Mouse (Mus musculus) CD4-positive, CD25-positive, alpha-beta regulatory T cell, adult 9 weeks (primary cell): ENCODE results near the gene Trex2. TPM values are rescaled to one million over a fixed set of nuclear protein-coding genes. Genes with fewer than 3 reads are reported as not detected.

Experiments
- polyA plus RNA-seq: library from polyadenylated mRNA; unstranded; fragments of 100-300 nt; shearing (Covaris generic); gene quantifications from one replicate; pipeline ENCODE4 v1.2.1, GENCODE M21; 2017

Gene Trex2
- not detected for polyA plus RNA-seq

GRCm38 (mm10) chrX:73435252-73435651 lies at the start of gene Trex2:
Trex2 (minus strand) TSS chrX:73435344.

GRCm38 (mm10) chrX:73483484-73483810 lies 48.3 kb upstream of the Trex2 start, which contains the start of gene Bgn:
Bgn (plus strand) TSS chrX:73483602.

DNA sequence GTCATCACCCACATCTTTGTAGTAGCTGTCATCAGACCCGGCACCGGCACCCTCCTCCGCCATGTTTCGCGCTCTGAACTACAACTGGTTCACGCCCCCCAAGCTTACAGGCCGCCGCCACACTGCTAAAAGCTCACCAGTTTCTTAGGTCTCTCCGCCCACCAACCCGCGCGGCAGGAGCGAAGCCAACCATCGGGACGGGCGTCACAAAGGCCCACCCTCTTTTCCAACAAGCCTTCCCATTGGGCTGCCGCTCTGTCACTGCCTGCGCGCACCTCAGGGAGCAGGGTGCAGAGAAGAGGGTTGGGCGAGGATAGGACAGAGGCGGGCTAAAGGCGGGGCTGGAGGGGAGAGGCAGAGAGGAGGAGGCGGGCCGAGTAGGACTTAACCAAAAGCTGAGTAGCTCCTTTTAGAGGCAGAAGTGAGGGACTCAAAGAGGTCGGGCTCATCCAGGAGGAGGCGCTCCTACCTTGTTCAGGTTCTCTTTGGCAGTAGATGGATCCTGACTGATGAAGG lies 23.8 kb upstream of the Trex2 start, which contains the start of gene Haus7:
TSS of gene Haus7 (minus strand) at position 168 of the 516 bp plus-strand sequence.

DNA sequence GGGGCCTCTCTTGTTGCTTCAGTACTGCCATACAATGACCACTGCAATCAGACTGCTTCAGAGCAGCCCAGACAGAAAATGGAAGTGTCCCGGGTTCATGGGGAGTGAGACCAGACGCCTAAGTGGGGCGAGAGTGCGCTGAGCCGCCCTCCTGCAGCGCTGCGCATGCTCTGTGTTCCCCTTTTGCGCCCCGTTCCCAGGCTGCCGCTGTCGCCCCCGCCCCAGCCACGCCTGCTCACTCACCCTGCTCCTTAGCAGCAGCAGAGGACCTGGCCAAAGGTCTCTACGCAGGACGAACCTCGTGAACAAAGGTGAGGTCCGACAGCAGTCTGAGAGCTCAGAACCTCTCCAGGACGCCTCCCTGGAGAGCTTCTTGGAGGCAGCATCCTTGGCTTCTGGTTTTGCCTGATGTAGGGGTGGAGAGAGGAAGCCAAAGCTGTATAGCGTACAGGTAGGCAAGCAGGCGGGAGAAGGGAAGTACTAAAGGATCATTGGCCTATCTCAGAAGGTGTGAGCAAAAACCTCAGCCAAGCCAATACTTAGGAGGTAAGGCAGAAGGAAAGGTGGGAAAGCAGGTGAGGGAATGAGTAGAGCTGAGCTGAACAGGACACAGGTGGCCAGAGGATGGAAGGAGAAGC lies 24.1 kb downstream of the Trex2 start, which contains the start of gene Zfp92:
TSS of gene Zfp92 (plus strand) at position 217 of the 638 bp plus-strand sequence.

DNA sequence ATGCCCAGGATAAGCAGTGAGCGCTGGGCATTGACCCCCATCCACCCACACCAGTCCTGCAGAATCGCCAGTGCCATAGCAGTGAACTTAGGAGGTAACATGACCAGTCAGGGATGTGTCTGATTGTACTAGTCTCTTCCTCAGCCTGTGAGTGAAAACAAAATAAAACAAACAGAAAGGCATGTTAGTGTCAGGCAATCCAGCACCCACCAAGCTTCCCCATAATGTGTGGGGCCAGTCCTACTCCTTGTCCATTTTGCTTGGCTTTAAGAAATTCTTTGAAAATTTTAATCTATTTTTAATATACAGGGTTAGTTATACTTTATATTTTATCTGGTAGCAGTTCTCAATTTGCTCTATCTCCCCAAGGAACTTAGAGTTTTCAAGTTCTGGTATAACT lies 36.5 kb downstream of the Trex2 start, which contains the start of gene Gm18336:
TSS of gene Gm18336 (minus strand) at position 101 of the 400 bp plus-strand sequence.

Other genes with a start within 250 kb of the Trex2 start
- 13.7 TPM for gene Xlr3b, start 243.1 kb downstream of the Trex2 start, polyA plus RNA-seq
- gene Xlr4b, start 221.0 kb downstream of the Trex2 start, polyA plus RNA-seq = 160 TPM
- 2.7 TPM for gene F8a, start 207.1 kb downstream of the Trex2 start, polyA plus RNA-seq
- 113 TPM for gene Xlr4c, start 192.2 kb downstream of the Trex2 start, polyA plus RNA-seq
- gene Xlr3c, start 170.0 kb downstream of the Trex2 start, polyA plus RNA-seq = not detected
- gene Xlr5a, start 142.4 kb downstream of the Trex2 start, polyA plus RNA-seq = not detected
- not detected for gene Xlr5c, start 142.4 kb downstream of the Trex2 start, polyA plus RNA-seq
- gene Gm45015, start 98.5 kb downstream of the Trex2 start, polyA plus RNA-seq = not detected
- 21.8 TPM for gene Zfp275, start 92.7 kb downstream of the Trex2 start, polyA plus RNA-seq
- not detected for gene Gm18336, start 36.6 kb downstream of the Trex2 start, polyA plus RNA-seq
- gene Zfp92, start 24.2 kb downstream of the Trex2 start, polyA plus RNA-seq = 0.24 TPM
- 33.2 TPM for gene Haus7, start 23.7 kb upstream of the Trex2 start, polyA plus RNA-seq
- not detected for gene Bgn, start 48.3 kb upstream of the Trex2 start, polyA plus RNA-seq
- not detected for gene Atp2b3, start 67.7 kb upstream of the Trex2 start, polyA plus RNA-seq
- 0.36 TPM for gene Dusp9, start 204.1 kb upstream of the Trex2 start, polyA plus RNA-seq
- gene Pnck, start 224.8 kb upstream of the Trex2 start, polyA plus RNA-seq = 3.1 TPM
- 0.22 TPM for gene Slc6a8, start 237.8 kb upstream of the Trex2 start, polyA plus RNA-seq